Mouse (Mus musculus) neural tube, embryonic 15.5 days (tissue): ENCODE results near the gene Myo1e. TPM values are rescaled to one million over a fixed set of nuclear protein-coding genes. Genes with fewer than 3 reads are reported as not detected.

ENCODE experiments used
- ATAC-seq: fragments of 200-750 bp; cut with Nextera tagmentation; 2 replicates; pipeline ENCODE4 v1.8.0; 2017; ENCODE audit warnings: mild to moderate bottlenecking, moderate TSS enrichment, moderate library complexity; ENCODE audit not compliant: low FRiP score
- H3K27ac ChIP-seq: fragments of 300-500 bp; sonication (generic); replicated peaks from 2 replicates; pipeline ENCODE4 v1.5.1; 2015; ENCODE audit warnings: mild to moderate bottlenecking, inconsistent platforms
- H3K27me3 ChIP-seq: fragments of 300-500 bp; sonication (generic); replicated peaks from 2 replicates; pipeline ENCODE4 v1.6.1; 2015; ENCODE audit warnings: inconsistent platforms
- H3K36me3 ChIP-seq: fragments of 300-500 bp; sonication (generic); 2 replicates; pipeline ENCODE4 v1.6.1; 2015; ENCODE audit warnings: inconsistent platforms
- H3K4me1 ChIP-seq: fragments of 300-500 bp; sonication (generic); 2 replicates; pipeline ENCODE4 v1.6.1; 2015; ENCODE audit warnings: inconsistent platforms
- H3K4me2 ChIP-seq: fragments of 300-500 bp; sonication (generic); 2 replicates; pipeline ENCODE4 v1.6.1; 2015; ENCODE audit warnings: inconsistent platforms, mild to moderate bottlenecking, moderate library complexity
- H3K4me3 ChIP-seq: fragments of 300-500 bp; sonication (generic); replicated peaks from 2 replicates; pipeline ENCODE4 v1.5.1; 2015; ENCODE audit warnings: mild to moderate bottlenecking, inconsistent platforms
- H3K9ac ChIP-seq: fragments of 300-500 bp; sonication (generic); replicated peaks from 2 replicates; pipeline ENCODE4 v1.6.1; 2015; ENCODE audit warnings: mild to moderate bottlenecking, inconsistent platforms
- H3K9me3 ChIP-seq: fragments of 300-500 bp; sonication (generic); replicated peaks from 2 replicates; pipeline ENCODE4 v1.6.1; 2016; ENCODE audit warnings: inconsistent platforms
- WGBS: fragments of 180-500 bp; shearing (Covaris S2); methylation state at CpG from one replicate; pipeline ENCODE4 v1.1.7; 2015; ENCODE audit warnings: mixed read lengths; 5-methylcytosine and 5-hydroxymethylcytosine counted together
- polyA plus RNA-seq: library from polyadenylated mRNA; unstranded; fragments of >200 nt; fragmentation: Nextera tagmentation; extraction: Ambion mirVana; gene quantifications from 2 replicates; pipeline ENCODE4 v1.2.1, GENCODE M21; 2015

Gene Myo1e
- polyA plus RNA-seq, 1 experiment from 2014 or later = 5.3 TPM

DNA sequence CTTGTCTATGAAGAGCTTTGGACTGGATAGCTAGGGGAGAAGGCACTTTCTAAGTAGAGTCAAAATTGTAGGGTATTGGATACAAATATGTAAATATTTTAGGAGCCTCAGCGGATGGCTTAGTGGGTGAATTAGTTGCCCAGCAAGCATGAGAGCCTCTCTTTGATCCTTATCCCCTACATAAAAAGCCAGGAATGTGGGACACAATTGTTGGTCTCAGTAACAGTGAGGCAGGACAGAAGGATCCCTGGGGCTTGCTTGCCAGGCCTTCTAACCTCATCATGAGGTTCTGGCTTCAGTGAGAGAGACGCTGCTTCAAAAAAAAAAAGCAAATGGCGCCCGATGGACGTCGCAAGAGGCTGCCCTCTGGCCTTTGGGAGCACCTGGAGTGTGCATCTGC is 66.9 kb downstream of the Myo1e start:
- Histone ChIP-seq H3K36me3 (no peaks in the 10 kb centered on the region), H3K27ac (no peak overlapping the region), H3K9ac (no peak overlapping the region), H3K4me1 (peaks cover 6% of the 10 kb centered on the region; the same call in 1 of the 2 replicates), H3K4me2 (no peak overlapping the region), H3K4me3 (no peak overlapping the region), H3K9me3 (no peaks in the 10 kb centered on the region), H3K27me3 (no peaks in the 10 kb centered on the region)
- 87% methylated on average over 6 of the region's 6 CpGs for WGBS
- no peak for ATAC-seq

DNA sequence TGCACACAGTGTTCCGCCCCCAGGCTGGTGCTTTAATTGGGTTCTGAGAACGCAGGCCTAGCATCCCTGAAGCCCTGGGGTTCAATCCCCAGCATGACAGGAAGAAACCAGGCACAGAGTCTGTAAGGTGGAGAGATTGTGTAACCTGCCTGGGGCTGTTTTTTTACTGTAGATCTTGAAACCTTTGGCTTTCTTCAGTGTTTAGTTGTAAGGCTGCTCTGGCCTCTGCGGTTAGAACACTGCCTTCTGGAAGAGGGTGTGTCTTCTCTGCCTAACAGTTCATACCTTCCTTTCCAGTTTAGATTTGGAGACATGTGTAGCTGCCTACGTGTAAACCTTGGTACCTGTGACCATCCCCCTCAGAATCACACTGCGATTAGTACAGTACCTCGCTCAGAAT is 67.3 kb downstream of the Myo1e start:
- H3K9ac ChIP-seq = no peak overlapping the region
- no peaks in the 10 kb centered on the region for H3K27me3 ChIP-seq
- no peak overlapping the region for H3K4me2 ChIP-seq
- peaks cover 3% of the 10 kb centered on the region; the same call in 1 of the 2 replicates for H3K4me1 ChIP-seq
- no peaks in the 10 kb centered on the region for H3K9me3 ChIP-seq
- H3K27ac ChIP-seq = no peak overlapping the region
- no peaks in the 10 kb centered on the region for H3K36me3 ChIP-seq
- no peak overlapping the region for H3K4me3 ChIP-seq
- ATAC-seq = no peak
- 91% methylated on average over 6 of the region's 6 CpGs for WGBS

DNA sequence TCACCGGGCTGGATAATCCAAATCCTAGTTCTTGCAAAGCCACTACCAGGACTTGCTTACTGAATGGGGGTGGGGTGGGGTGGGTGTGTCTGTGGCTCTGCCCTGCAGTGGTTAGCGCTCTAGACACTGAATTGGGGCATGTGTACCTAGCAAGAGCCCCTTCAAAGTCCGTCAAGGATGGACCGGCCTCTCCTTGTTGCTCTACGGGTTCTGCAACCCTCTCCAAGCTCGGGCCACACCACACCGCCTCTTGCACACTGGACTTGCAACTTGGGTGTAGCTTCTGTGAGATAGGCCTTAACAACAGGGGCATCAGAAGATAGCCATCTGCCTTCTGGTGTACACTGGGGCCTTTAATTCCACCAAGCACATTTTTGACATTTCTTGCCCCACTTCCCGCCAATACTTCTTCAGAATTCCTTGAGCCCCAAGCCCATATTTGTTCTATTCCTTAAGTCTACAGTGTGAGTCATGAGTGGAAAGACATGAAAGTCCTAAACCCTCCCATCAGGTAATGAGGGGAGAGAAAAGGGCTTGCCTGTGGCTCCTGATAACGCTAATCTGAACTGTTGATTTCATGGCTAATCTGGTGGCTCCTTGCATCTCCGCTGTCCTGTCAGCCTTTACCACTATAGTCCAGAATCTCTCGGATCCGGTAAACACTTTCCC is 67.9 kb downstream of the Myo1e start:
- H3K4me3 ChIP-seq = no peak overlapping the region
- no peaks in the 10 kb centered on the region for H3K36me3 ChIP-seq
- H3K4me1 ChIP-seq = peaks cover 3% of the 10 kb centered on the region; the same call in 1 of the 2 replicates
- H3K27ac ChIP-seq = no peak overlapping the region
- ATAC-seq = no peak
- no peaks in the 10 kb centered on the region for H3K9me3 ChIP-seq
- WGBS = 90% methylated on average over 12 of the region's 12 CpGs
- H3K4me2 ChIP-seq = no peak overlapping the region
- no peak overlapping the region for H3K9ac ChIP-seq
- no peaks in the 10 kb centered on the region for H3K27me3 ChIP-seq

DNA sequence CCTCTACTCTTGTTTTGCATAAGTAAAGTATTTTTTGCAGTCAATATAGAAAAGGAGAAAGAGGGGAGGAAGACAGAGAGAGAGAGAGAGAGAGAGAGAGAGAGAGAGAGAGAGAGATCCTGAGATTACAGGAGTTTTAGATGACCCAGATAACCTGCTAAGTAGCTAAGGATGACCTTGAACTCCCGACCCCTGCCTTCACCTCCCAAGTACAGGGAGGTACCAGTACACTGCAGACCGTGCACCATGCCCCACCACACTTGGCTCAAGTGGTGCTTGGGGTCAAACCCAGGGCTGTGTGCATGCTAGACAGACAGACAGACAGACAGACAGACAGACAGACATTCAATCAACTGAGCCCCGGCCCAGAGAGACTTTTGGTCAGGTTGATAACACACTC is 69.9 kb downstream of the Myo1e start:
- H3K4me1 ChIP-seq = peaks cover 3% of the 10 kb centered on the region; the same call in 1 of the 2 replicates
- no peaks in the 10 kb centered on the region for H3K36me3 ChIP-seq
- H3K4me3 ChIP-seq = no peak overlapping the region
- H3K9ac ChIP-seq = no peak overlapping the region
- H3K9me3 ChIP-seq = no peaks in the 10 kb centered on the region
- H3K4me2 ChIP-seq = no peak overlapping the region
- ATAC-seq = no peak
- H3K27ac ChIP-seq = no peak overlapping the region
- 82% methylated on average over 3 of the region's 3 CpGs for WGBS
- no peaks in the 10 kb centered on the region for H3K27me3 ChIP-seq

DNA sequence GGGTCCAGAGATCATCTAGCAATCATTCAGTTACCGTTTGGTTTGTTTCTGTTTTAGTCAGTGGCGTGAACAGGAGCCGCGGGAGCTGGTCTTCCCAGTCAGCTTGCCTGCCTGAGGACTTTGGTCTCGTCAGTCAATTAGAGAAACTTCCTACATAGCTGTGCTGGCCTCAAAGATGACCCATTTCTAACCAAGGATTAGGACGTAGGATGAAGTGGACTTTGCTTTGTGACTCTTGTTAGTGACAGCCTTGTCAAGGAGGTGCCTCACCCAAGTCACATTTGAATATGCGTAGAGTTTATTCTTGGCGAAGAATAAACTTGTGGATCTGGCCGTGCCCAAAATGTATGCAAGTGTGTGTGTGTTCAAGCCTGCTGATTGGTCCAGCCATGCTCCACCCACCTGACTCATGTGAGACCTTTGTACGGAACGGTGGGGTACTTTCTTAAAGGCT is 70.4 kb downstream of the Myo1e start:
- 86% methylated on average over 11 of the region's 11 CpGs for WGBS

DNA sequence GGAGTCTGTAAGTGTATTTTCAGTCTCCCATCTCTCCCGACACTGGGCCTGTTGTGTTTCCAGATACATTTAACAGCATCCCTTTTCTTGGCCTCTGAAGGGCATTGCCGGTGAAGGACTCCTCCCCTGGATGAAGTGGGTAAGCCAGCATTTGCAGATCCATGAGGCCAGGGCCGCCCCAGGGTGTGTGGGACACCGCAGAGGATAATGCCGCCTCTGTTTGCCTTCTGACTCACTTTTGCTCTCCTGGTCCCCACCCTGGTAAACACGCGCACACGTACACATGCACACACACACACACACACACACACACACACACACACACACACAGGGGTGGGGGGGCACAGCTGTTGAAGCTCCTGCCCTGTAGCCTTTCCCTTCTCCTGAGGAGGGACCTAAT is 74.3 kb downstream of the Myo1e start:
- H3K9me3 ChIP-seq = no peaks in the 10 kb centered on the region

More for the DNA sequence above, 70.4 kb downstream of the Myo1e start:
- Histone ChIP-seq H3K9ac (no peak overlapping the region), H3K4me3 (no peak overlapping the region), H3K27ac (no peak overlapping the region), H3K4me2 (no peak overlapping the region), H3K27me3 (no peaks in the 10 kb centered on the region), H3K4me1 (peaks cover 3% of the 10 kb centered on the region; the same call in 1 of the 2 replicates), H3K36me3 (no peaks in the 10 kb centered on the region), H3K9me3 (no peaks in the 10 kb centered on the region)
- ATAC-seq = no peak

DNA sequence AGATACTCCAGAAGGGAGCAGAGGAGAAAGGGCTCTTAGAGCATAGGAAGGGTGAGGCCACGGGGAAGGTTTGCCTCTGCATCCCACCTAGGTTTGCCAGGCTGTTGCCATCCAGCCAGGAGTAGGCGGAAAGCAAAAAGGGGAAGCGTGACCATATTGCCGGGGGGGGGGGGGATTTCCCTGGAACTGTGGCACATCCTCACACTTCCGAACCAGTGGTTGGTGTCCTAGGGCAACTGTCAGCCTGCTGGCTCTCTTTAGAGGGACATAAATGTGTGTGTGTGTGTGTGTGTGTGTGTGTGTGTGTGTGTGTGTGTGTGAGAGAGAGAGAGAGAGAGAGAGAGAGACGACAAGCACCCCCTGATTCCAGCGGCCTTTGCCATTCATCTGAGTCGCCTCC is 75.0 kb downstream of the Myo1e start:
- Histone ChIP-seq H3K4me3 (no peak overlapping the region), H3K9ac (no peak overlapping the region), H3K4me2 (no peak overlapping the region), H3K36me3 (no peaks in the 10 kb centered on the region), H3K9me3 (no peaks in the 10 kb centered on the region), H3K27me3 (no peaks in the 10 kb centered on the region), H3K27ac (no peak overlapping the region), H3K4me1 (no peaks in the 10 kb centered on the region)
- 86% methylated on average over 6 of the region's 8 CpGs for WGBS
- ATAC-seq = no peak

More for the DNA sequence above, 74.3 kb downstream of the Myo1e start:
- Histone ChIP-seq H3K27ac (no peak overlapping the region), H3K4me3 (no peak overlapping the region), H3K4me1 (no peaks in the 10 kb centered on the region), H3K36me3 (no peaks in the 10 kb centered on the region), H3K9ac (no peak overlapping the region), H3K27me3 (no peaks in the 10 kb centered on the region), H3K4me2 (no peak overlapping the region)
- no peak for ATAC-seq
- 89% methylated on average over 8 of the region's 8 CpGs for WGBS

DNA sequence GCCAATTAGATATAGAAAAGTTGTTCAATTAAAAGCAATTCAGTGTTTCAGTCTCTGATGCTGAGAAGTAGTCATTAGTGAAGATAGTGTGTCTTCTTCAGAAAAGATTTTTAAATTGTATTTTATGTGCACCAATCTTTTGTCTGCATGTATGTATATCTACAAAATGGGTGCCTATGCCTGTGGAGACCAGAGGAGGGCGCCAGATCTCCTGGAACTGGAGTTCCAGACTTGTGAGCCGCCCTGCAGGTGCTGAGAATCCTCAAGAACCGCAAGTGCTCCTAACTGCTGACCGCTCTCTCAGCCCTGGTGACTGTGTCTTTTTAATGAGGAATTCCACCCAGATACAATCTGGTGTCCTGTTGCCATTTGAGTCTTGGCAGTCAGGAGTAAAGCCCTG is 76.0 kb downstream of the Myo1e start:
- Histone ChIP-seq H3K36me3 (no peaks in the 10 kb centered on the region), H3K4me3 (no peak overlapping the region), H3K9ac (no peak overlapping the region), H3K27me3 (no peaks in the 10 kb centered on the region), H3K4me1 (no peaks in the 10 kb centered on the region), H3K4me2 (no peak overlapping the region), H3K9me3 (no peaks in the 10 kb centered on the region), H3K27ac (no peak overlapping the region)
- 89% methylated on average over 4 of the region's 4 CpGs for WGBS
- ATAC-seq = no peak

DNA sequence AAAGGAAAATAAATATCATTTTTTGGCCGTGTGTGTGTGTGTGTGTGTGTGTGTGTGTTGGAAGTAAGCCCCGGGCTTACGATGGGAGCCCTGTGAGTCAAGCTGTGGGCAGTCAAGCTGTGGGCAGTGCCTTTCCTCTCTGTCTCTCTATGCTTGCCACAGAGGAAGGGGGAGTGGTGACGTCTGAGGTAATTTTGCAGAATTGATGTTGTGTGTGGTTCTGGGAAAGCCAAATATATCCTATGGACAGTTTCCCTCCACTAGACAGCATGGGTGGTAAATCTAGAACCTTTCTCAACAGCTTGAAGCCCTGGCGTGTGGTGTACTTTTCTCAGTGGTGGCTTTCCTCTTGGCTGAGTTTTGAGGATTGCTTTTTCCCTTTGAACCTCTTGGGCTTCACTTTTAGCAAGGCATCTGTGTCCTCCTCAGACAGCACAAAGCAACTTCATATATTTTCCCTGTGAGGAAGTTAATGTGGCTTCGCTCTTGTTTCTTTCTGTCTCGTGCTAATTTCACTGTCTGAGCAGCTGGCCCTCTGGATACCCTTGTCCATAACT is 77.5 kb downstream of the Myo1e start:
- 72% methylated on average over 7 of the region's 7 CpGs for WGBS
- no peaks in the 10 kb centered on the region for H3K27me3 ChIP-seq
- no peak overlapping the region for H3K27ac ChIP-seq
- H3K9me3 ChIP-seq = no peaks in the 10 kb centered on the region
- H3K4me1 ChIP-seq = no peaks in the 10 kb centered on the region
- H3K9ac ChIP-seq = no peak overlapping the region
- no peak overlapping the region for H3K4me2 ChIP-seq
- H3K36me3 ChIP-seq = no peaks in the 10 kb centered on the region
- H3K4me3 ChIP-seq = no peak overlapping the region
- ATAC-seq = no peak

DNA sequence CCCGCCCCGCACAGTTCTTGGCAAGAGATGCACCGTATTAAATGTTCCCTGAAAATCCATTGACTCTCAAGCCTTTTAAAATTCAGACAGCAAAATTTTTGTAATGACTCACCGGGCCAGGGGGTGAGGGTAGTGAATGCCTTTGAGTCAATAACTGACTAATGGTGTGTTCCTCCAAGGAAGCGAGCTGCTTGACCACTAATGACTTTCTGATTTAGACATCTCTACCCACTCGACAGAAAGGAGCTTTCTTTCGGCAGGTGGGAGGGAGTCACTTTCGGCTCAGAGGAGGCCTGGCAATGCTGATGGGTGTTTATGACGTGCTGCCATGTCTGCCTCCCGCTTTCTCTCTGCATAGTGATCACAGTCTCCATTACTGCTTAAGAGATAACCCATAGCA is 83.6 kb downstream of the Myo1e start:
- Histone ChIP-seq H3K9ac (no peak overlapping the region), H3K36me3 (no peaks in the 10 kb centered on the region), H3K4me3 (no peak overlapping the region), H3K27me3 (no peaks in the 10 kb centered on the region), H3K9me3 (no peaks in the 10 kb centered on the region), H3K4me1 (peaks cover 14% of the 10 kb centered on the region; the same call in 1 of the 2 replicates), H3K4me2 (no peak overlapping the region), H3K27ac (peak overlapping the region; percentile 30; the same call in 1 of the 2 replicates)
- 41% methylated on average over 10 of the region's 10 CpGs for WGBS
- ATAC-seq = no peak

DNA sequence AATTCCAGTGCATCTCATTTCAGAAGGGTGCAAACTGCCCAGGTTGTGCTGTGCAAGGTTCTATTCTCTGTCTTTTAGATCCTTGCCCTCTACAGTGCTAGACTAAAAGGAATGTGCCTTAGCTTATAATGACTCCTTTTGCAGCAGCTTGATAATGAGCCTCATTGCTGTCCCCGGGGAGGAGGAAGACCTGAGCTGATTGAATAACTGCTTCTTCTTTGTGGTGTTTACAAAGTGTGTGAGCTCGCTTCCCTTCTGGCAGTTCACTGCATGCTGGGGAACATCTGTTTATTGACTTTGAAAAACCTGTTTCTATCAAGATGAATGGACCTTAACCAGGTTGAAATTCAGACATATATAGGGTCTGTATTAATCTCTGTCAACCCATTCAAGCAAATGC is 89.8 kb downstream of the Myo1e start:
- Histone ChIP-seq H3K4me1 (peaks cover 14% of the 10 kb centered on the region; the same call in 1 of the 2 replicates), H3K27me3 (no peaks in the 10 kb centered on the region), H3K36me3 (no peaks in the 10 kb centered on the region), H3K4me2 (no peak overlapping the region), H3K27ac (no peak overlapping the region), H3K9me3 (no peaks in the 10 kb centered on the region), H3K9ac (no peak overlapping the region), H3K4me3 (no peak overlapping the region)
- ATAC-seq = no peak
- 5% methylated on average over 2 of the region's 2 CpGs for WGBS

DNA sequence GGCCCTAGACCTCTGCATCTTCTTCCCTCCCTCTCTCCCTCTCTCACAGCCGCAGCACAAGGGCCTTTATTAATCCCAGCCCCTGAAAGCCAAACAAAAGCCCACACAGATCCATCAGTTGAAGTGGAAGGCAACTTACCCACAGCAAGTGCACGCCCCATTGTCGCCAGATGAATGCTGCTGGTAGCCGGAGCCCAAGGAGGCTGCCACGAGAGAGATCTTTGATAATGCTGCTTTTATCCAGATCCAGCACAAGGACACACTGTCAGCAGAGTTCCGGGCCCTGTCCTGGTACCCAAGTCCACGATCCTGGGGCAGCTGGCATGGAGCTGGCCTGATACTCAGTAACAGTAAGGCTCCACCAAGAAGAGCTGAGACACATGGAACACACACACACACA is 91.1 kb downstream of the Myo1e start:
- no peaks in the 10 kb centered on the region for H3K36me3 ChIP-seq
- no peak overlapping the region for H3K9ac ChIP-seq
- H3K4me1 ChIP-seq = peaks cover 14% of the 10 kb centered on the region; the same call in 1 of the 2 replicates
- no peak for ATAC-seq
- no peak overlapping the region for H3K4me3 ChIP-seq
- no peaks in the 10 kb centered on the region for H3K9me3 ChIP-seq
- WGBS = 22% methylated on average over 7 of the region's 7 CpGs
- H3K4me2 ChIP-seq = no peak overlapping the region
- no peaks in the 10 kb centered on the region for H3K27me3 ChIP-seq
- no peak overlapping the region for H3K27ac ChIP-seq
